Mouse (Mus musculus): ENCODE measurements around the gene Gm20403. TPM values are rescaled to one million over a fixed set of nuclear protein-coding genes. Genes with fewer than 3 reads are reported as not detected.

Gm20403 gene
- polyA plus RNA-seq, 1 experiment from 2014 or later, result not detected

DNA sequence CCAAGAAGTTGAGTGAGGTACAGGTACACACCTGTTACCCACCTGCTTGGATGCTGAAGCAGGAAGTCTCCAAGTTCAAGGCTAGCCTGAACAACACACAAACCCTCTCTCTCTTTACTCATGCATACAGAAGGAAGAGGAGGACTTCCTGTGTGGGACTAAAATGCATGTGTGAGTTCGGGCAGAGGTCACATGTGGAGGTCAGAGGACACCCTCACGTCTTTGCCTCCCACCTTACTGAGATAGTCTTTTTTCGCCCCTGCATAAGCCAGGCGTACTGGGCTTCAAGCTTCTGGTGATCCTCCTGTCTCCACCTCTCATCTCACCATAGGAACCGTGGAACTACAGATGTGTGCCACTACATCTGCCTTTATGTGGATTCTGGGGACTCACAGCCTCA, 12.1 kb upstream of the Gm20403 start:
- H3K9ac ChIP-seq (replicated peaks; ENCODE audit: low read length), result no peak overlapping the region
- no peaks in the 10 kb centered on the region for H3K9me3 ChIP-seq (replicated peaks; ENCODE audit: control insufficient read depth, low read length)
- WGBS, result 63% methylated on average over 5 of the region's 5 CpGs
- no peak overlapping the region for H3K4me3 ChIP-seq (ENCODE audit: low read depth, low read length)
- H3K36me3 ChIP-seq (replicated peaks; ENCODE audit: control insufficient read depth, insufficient read depth, low read depth, low read length), result no peaks in the 10 kb centered on the region
- DNase-seq (ENCODE audit: low spot score), result no peak
- ATAC-seq (replicated peaks; ENCODE audit: insufficient number of reproducible peaks, low FRiP score, low TSS enrichment, low read depth), result no peak
- H3K4me1 ChIP-seq (ENCODE audit: control insufficient read depth, insufficient read depth, low read length), result no peaks in the 10 kb centered on the region
- no peak overlapping the region for H3K4me2 ChIP-seq (ENCODE audit: low read depth, low read length)
- no peak overlapping the region for H3K27ac ChIP-seq (replicated peaks; ENCODE audit: low read depth, low read length)
- H3K27me3 ChIP-seq (ENCODE audit: control insufficient read depth, insufficient read depth, low read length), result no peaks in the 10 kb centered on the region

DNA sequence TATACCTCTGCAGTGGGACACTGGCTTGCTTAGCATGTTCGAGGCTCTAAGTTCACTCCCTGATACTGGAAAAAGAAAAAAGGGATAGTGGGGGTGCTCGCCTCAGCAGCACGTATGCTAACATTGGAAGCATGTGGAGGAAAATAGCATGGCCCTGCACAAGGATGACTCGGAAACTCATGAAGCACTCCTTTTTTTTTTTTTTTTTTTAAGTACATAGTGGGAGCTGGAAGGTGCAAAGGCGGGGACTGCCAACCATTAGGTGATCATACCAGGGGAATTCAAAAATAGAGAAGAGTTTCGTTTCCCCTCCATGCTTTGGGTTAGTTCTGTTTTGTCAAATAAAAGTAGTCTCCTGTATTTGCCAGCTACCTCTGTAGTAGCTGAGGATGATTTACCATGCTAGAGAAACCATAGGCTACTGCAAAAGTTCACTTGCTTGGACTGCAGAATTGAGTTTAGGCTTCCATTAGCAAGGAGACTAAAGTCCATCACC, 10.7 kb upstream of the Gm20403 start:
- Histone ChIP-seq H3K27ac (replicated peaks; ENCODE audit: low read depth, low read length) (no peak overlapping the region), H3K9me3 (replicated peaks; ENCODE audit: control insufficient read depth, low read length) (no peaks in the 10 kb centered on the region), H3K4me3 (ENCODE audit: low read depth, low read length) (no peak overlapping the region), H3K27me3 (ENCODE audit: control insufficient read depth, insufficient read depth, low read length) (no peaks in the 10 kb centered on the region), H3K9ac (replicated peaks; ENCODE audit: low read length) (no peak overlapping the region), H3K36me3 (replicated peaks; ENCODE audit: control insufficient read depth, insufficient read depth, low read depth, low read length) (no peaks in the 10 kb centered on the region), H3K4me2 (ENCODE audit: low read depth, low read length) (no peak overlapping the region), H3K4me1 (ENCODE audit: control insufficient read depth, insufficient read depth, low read length) (no peaks in the 10 kb centered on the region)
- 84% methylated on average over 6 of the region's 6 CpGs for WGBS
- ATAC-seq (replicated peaks; ENCODE audit: insufficient number of reproducible peaks, low FRiP score, low TSS enrichment, low read depth) (no peak), DNase-seq (ENCODE audit: low spot score) (no peak)

DNA sequence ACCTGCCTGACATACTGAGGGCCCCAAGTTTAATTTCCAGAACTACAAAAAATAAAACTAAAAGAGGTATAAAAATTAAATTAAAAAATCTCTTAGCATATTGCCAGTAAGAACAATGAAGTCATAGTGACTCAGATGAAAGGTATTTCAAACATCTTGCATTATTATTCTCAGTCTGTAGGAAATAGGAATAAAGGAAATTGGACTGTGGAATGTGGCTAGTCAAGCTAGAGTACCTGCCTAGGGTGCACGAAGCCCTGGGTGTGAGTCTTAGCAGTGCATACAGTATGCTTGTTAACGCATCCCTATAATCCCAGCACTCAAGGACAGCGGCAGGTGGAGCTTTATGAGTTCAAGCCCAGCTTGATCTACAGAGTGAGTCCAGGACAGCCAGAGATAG, 9.6 kb upstream of the Gm20403 start:
- Histone ChIP-seq H3K27me3 (ENCODE audit: control insufficient read depth, insufficient read depth, low read length) (no peaks in the 10 kb centered on the region), H3K27ac (replicated peaks; ENCODE audit: low read depth, low read length) (no peak overlapping the region), H3K4me1 (ENCODE audit: control insufficient read depth, insufficient read depth, low read length) (no peaks in the 10 kb centered on the region), H3K9me3 (replicated peaks; ENCODE audit: control insufficient read depth, low read length) (no peaks in the 10 kb centered on the region), H3K4me2 (ENCODE audit: low read depth, low read length) (no peak overlapping the region), H3K36me3 (replicated peaks; ENCODE audit: control insufficient read depth, insufficient read depth, low read depth, low read length) (no peaks in the 10 kb centered on the region), H3K9ac (replicated peaks; ENCODE audit: low read length) (no peak overlapping the region), H3K4me3 (ENCODE audit: low read depth, low read length) (no peak overlapping the region)
- ATAC-seq (replicated peaks; ENCODE audit: insufficient number of reproducible peaks, low FRiP score, low TSS enrichment, low read depth) (no peak), DNase-seq (ENCODE audit: low spot score) (no peak)
- WGBS, result 71% methylated on average over 3 of the region's 3 CpGs

DNA sequence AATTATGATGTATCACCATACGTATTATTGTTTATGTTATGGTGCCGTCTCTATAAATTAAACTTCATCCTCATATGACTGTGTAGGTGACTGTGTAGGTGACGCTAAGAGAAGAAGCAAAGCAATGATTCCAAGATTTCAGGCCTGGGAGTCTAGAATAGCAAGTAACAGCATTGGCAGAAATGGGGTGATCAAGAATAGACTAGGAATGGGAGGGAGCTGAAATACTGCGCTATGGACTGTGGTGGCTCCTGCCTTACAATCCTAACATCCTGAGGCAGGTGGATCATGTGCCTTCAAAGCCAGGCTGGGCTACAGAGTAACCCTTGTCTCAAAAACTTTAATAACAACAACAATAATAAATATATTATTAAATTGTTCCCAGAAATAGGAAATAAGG, 8.1 kb upstream of the Gm20403 start:
- no peaks in the 10 kb centered on the region for H3K9me3 ChIP-seq (replicated peaks; ENCODE audit: control insufficient read depth, low read length)
- no peaks in the 10 kb centered on the region for H3K4me1 ChIP-seq (ENCODE audit: control insufficient read depth, insufficient read depth, low read length)
- DNase-seq (ENCODE audit: low spot score) (no peak), ATAC-seq (replicated peaks; ENCODE audit: insufficient number of reproducible peaks, low FRiP score, low TSS enrichment, low read depth) (no peak)
- no peak overlapping the region for H3K4me2 ChIP-seq (ENCODE audit: low read depth, low read length)
- WGBS, result 84% methylated on average over 4 of the region's 4 CpGs
- no peak overlapping the region for H3K27ac ChIP-seq (replicated peaks; ENCODE audit: low read depth, low read length)
- H3K4me3 ChIP-seq (ENCODE audit: low read depth, low read length), result no peak overlapping the region
- no peak overlapping the region for H3K9ac ChIP-seq (replicated peaks; ENCODE audit: low read length)
- H3K27me3 ChIP-seq (ENCODE audit: control insufficient read depth, insufficient read depth, low read length), result no peaks in the 10 kb centered on the region
- H3K36me3 ChIP-seq (replicated peaks; ENCODE audit: control insufficient read depth, insufficient read depth, low read depth, low read length), result no peaks in the 10 kb centered on the region

DNA sequence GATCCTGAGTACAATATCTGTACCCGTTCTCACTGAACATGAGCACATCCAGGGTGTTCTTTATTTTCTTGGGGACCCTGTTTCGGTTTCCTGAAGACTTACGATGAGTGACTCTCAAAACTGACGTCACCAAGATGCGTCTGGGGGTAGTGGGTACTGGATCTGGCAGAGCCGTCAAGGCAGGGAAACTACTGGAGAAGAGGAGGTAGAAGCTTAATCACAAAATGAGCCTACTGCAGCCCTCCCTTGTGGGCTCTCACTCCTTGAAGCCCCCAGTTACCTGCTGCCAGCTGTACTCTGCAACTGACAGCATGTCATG, 7.7 kb upstream of the Gm20403 start:
- Histone ChIP-seq H3K27me3 (ENCODE audit: control insufficient read depth, insufficient read depth, low read length) (no peaks in the 10 kb centered on the region), H3K9me3 (replicated peaks; ENCODE audit: control insufficient read depth, low read length) (no peaks in the 10 kb centered on the region), H3K4me2 (ENCODE audit: low read depth, low read length) (no peak overlapping the region), H3K27ac (replicated peaks; ENCODE audit: low read depth, low read length) (no peak overlapping the region), H3K4me3 (ENCODE audit: low read depth, low read length) (no peak overlapping the region), H3K36me3 (replicated peaks; ENCODE audit: control insufficient read depth, insufficient read depth, low read depth, low read length) (no peaks in the 10 kb centered on the region), H3K4me1 (ENCODE audit: control insufficient read depth, insufficient read depth, low read length) (no peaks in the 10 kb centered on the region), H3K9ac (replicated peaks; ENCODE audit: low read length) (no peak overlapping the region)
- no peak for ATAC-seq (replicated peaks; ENCODE audit: insufficient number of reproducible peaks, low FRiP score, low TSS enrichment, low read depth)
- 76% methylated on average over 6 of the region's 6 CpGs for WGBS
- DNase-seq (ENCODE audit: low spot score), result no peak

DNA sequence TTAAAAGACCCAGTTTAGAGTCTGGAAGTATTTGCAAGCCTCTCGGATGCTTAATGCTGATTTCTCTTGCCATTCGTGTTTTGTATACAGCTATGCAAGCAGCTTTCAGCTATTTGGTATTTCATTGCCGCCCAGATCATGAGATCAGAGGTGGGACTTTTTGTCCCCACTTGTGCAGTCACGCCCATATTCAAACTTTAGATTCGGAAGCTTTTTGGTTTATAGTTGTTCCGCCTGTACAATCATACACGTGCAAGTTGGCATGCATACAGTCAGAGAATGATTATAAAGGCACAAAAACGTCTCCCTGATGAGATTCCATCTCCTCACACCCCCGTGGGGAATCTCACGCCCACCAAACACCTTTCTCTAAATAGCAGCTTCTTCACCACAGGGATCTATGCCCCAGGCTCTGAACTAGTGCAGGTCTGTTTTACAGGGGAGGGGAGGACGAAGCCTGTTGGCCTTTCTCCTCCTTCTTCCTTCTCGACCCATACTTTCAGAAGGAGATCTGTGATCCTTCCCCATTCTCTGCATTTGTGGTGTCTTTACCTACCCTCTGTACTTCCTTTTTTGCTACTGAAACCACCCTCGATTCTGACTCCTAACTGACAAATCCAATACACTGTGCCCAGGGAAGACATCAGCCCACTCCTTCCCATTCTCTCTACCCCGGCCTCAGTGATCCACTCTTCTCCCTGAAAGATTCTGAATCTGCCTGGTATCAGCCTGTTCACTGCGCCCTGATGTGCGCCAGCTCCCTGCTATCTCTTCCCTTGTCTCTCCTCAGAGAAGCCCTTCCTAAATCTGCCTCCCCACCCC, 7.1 kb upstream of the Gm20403 start:
- no peaks in the 10 kb centered on the region for H3K4me1 ChIP-seq (ENCODE audit: control insufficient read depth, insufficient read depth, low read length)
- H3K9me3 ChIP-seq (replicated peaks; ENCODE audit: control insufficient read depth, low read length), result no peaks in the 10 kb centered on the region
- DNase-seq (ENCODE audit: low spot score) (no peak), ATAC-seq (replicated peaks; ENCODE audit: insufficient number of reproducible peaks, low FRiP score, low TSS enrichment, low read depth) (no peak)
- H3K4me3 ChIP-seq (ENCODE audit: low read depth, low read length), result no peak overlapping the region
- no peaks in the 10 kb centered on the region for H3K36me3 ChIP-seq (replicated peaks; ENCODE audit: control insufficient read depth, insufficient read depth, low read depth, low read length)
- no peak overlapping the region for H3K4me2 ChIP-seq (ENCODE audit: low read depth, low read length)
- H3K27ac ChIP-seq (replicated peaks; ENCODE audit: low read depth, low read length), result no peak overlapping the region
- H3K27me3 ChIP-seq (ENCODE audit: control insufficient read depth, insufficient read depth, low read length), result no peaks in the 10 kb centered on the region
- H3K9ac ChIP-seq (replicated peaks; ENCODE audit: low read length), result no peak overlapping the region
- WGBS, result 66% methylated on average over 16 of the region's 16 CpGs

DNA sequence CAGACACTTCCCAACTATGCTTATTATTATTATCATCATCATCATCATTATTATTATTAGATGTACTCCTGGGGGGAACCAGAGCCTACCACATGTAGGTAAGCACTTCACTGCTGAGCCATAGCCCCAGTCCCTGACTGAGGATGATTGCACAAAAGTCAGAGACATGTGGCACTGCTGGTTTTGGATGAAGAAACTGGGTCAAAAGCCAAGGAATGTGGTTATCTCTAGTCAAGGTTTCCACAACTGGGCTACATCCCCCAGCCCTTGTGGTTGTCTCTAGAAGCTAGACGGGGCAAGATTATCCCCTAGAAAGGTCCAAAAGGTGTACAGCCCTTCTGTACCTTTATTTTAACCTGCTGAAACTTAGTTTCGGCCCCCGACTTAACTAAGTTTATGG, 6.5 kb upstream of the Gm20403 start:
- 86% methylated on average over 3 of the region's 3 CpGs for WGBS
- Histone ChIP-seq H3K36me3 (replicated peaks; ENCODE audit: control insufficient read depth, insufficient read depth, low read depth, low read length) (no peaks in the 10 kb centered on the region), H3K4me1 (ENCODE audit: control insufficient read depth, insufficient read depth, low read length) (no peaks in the 10 kb centered on the region), H3K9ac (replicated peaks; ENCODE audit: low read length) (no peak overlapping the region), H3K4me2 (ENCODE audit: low read depth, low read length) (no peak overlapping the region), H3K4me3 (ENCODE audit: low read depth, low read length) (no peak overlapping the region), H3K27ac (replicated peaks; ENCODE audit: low read depth, low read length) (no peak overlapping the region), H3K9me3 (replicated peaks; ENCODE audit: control insufficient read depth, low read length) (no peaks in the 10 kb centered on the region), H3K27me3 (ENCODE audit: control insufficient read depth, insufficient read depth, low read length) (no peaks in the 10 kb centered on the region)
- DNase-seq (ENCODE audit: low spot score) (no peak), ATAC-seq (replicated peaks; ENCODE audit: insufficient number of reproducible peaks, low FRiP score, low TSS enrichment, low read depth) (no peak)

DNA sequence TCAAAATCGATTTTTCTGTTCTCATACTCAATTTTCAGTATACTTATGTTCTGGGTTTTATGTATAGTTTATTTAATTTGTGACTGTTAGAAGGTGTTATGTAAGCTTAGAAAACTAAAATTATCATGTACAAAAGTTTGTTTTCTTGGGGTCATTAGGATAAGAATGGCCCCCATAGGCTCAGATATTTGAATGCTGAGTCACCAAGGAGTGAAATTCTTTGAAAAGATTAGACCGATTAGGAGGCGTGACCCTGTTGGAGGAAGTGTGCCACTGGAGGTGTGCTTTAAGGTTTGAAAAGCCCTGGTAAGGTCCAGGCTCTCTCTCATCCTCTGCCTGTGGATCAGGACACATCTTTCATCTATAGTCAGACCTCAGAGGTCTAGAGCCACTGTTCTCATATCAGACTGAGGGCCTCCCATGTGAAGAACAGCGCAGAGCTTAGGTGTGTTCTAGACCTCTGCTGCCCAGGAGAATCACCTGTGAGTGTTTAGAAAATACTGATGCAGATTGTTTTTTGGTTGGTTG, 2.1 kb upstream of the Gm20403 start:
- no peak overlapping the region for H3K4me3 ChIP-seq (ENCODE audit: low read depth, low read length)
- H3K4me1 ChIP-seq (ENCODE audit: control insufficient read depth, insufficient read depth, low read length), result no peaks in the 10 kb centered on the region; the same call in 1 of the 2 replicates
- no peaks in the 10 kb centered on the region for H3K9me3 ChIP-seq (replicated peaks; ENCODE audit: control insufficient read depth, low read length)
- no peak overlapping the region for H3K4me2 ChIP-seq (ENCODE audit: low read depth, low read length)
- H3K27me3 ChIP-seq (ENCODE audit: control insufficient read depth, insufficient read depth, low read length), result no peaks in the 10 kb centered on the region
- 78% methylated on average over 4 of the region's 4 CpGs for WGBS
- no peak for DNase-seq (ENCODE audit: low spot score)
- no peak overlapping the region for H3K9ac ChIP-seq (replicated peaks; ENCODE audit: low read length)
- no peaks in the 10 kb centered on the region for H3K36me3 ChIP-seq (replicated peaks; ENCODE audit: control insufficient read depth, insufficient read depth, low read depth, low read length)
- no peak overlapping the region for H3K27ac ChIP-seq (replicated peaks; ENCODE audit: low read depth, low read length)
- ATAC-seq (replicated peaks; ENCODE audit: insufficient number of reproducible peaks, low FRiP score, low TSS enrichment, low read depth), result no peak

Measured in embryonic facial prominence, embryonic 11.5 days (tissue).